Mouse (Mus musculus) neural tube, embryonic 15.5 days (tissue): ENCODE measurements around the gene Olfr214. TPM values are rescaled to one million over a fixed set of nuclear protein-coding genes. Genes with fewer than 3 reads are reported as not detected.

Source experiments
- polyA plus RNA-seq: library from polyadenylated mRNA; unstranded; fragments of >200 nt; fragmentation: Nextera tagmentation; extraction: Ambion mirVana; gene quantifications from 2 replicates; pipeline ENCODE4 v1.2.1, GENCODE M21; 2015

Olfr214 gene
- polyA plus RNA-seq, 1 experiment from 2014 or later: not detected

Other genes starting within 250 kb of the Olfr214 start
- 47.7 and 56.0 TPM in 2 replicates for gene March8, start 216.2 kb upstream of the Olfr214 start, polyA plus RNA-seq
- gene Alox5, start 93.1 kb upstream of the Olfr214 start, polyA plus RNA-seq: 0.82 and 0.95 TPM in 2 replicates
- gene Olfr211, start 65.1 kb upstream of the Olfr214 start, polyA plus RNA-seq: not detected in 2 replicates
- gene Olfr212, start 47.7 kb upstream of the Olfr214 start, polyA plus RNA-seq: not detected in 2 replicates
- not detected in 2 replicates for gene Olfr213, start 15.8 kb upstream of the Olfr214 start, polyA plus RNA-seq
- 0.31 TPM in 2 replicates for gene Gm5580, start 3.1 kb upstream of the Olfr214 start, polyA plus RNA-seq
- gene Olfr215, start 30.0 kb downstream of the Olfr214 start, polyA plus RNA-seq: not detected in 2 replicates
- gene Zfp422, start 74.8 kb downstream of the Olfr214 start, polyA plus RNA-seq: 108 and 122 TPM in 2 replicates
- gene Depp1, start 96.4 kb downstream of the Olfr214 start, polyA plus RNA-seq: 16.5 and 16.9 TPM in 2 replicates
- 29.0 and 32.5 TPM in 2 replicates for gene Rassf4, start 119.7 kb downstream of the Olfr214 start, polyA plus RNA-seq
- gene Tmem72, start 162.7 kb downstream of the Olfr214 start, polyA plus RNA-seq: 1.1 and 1.5 TPM in 2 replicates